Mouse (Mus musculus): Measurements from ENCODE around the gene Il2rb. TPM values are rescaled to one million over a fixed set of nuclear protein-coding genes. Genes with fewer than 3 reads are reported as not detected.

Il2rb gene
- total and polyA plus RNA-seq, 3 experiments, result 0.04 TPM; not detected in 2

GRCm38 (mm10) chr15:78544041-78544440 lies 49.0 kb upstream of the Il2rb start:
- TF ChIP-seq MXI1 (IDR thresholded peaks at IDR 0.05; ENCODE audit: low read depth, low read length) (no peak), MYB (IDR thresholded peaks at IDR 0.05; ENCODE audit: low read depth, low read length) (no peak), NELFE (IDR thresholded peaks at IDR 0.05; ENCODE audit: low read depth, low read length) (no peak), CHD1 (IDR thresholded peaks at IDR 0.05; ENCODE audit: low read depth, low read length) (no peak), MYC (IDR thresholded peaks at IDR 0.05; ENCODE audit: low read depth, low read length) (no peak), MAX (IDR thresholded peaks at IDR 0.05; ENCODE audit: low read length) (no peak), ETS1 (IDR thresholded peaks at IDR 0.05; ENCODE audit: low read depth, low read length) (no peak), POLR2AphosphoS5 (IDR thresholded peaks at IDR 0.05; ENCODE audit: borderline replicate concordance, low read depth, low read length) (no peak), RCOR1 (IDR thresholded peaks at IDR 0.05; ENCODE audit: low read depth, low read length) (no peak), CHD2 (IDR thresholded peaks at IDR 0.05; ENCODE audit: low read length) (no peak), MAFK (IDR thresholded peaks at IDR 0.05; ENCODE audit: borderline replicate concordance, low read depth, low read length) (no peak), GATA1 (IDR thresholded peaks at IDR 0.05; ENCODE audit: low read depth, low read length) (no peak), SMC3 (IDR thresholded peaks at IDR 0.05; ENCODE audit: low read depth, low read length) (no peak), NRF1 (IDR thresholded peaks at IDR 0.05; ENCODE audit: insufficient read depth, low read depth, low read length, poor library complexity, severe bottlenecking) (no peak)
- DNase-seq (ENCODE audit: low read depth, low spot score), result no peak
- H3K27me3 ChIP-seq (ENCODE audit: control insufficient read depth in 1 of 2, insufficient read depth in 2 of 2, low read length in 2 of 2), result peaks cover 0 to 3% of the 10 kb centered on the region in 2 experiments; a peak in 3 of 4 replicates

GRCm38 (mm10) chr15:78542767-78543303 lies 47.8 kb upstream of the Il2rb start:
- no peaks in the 10 kb centered on the region for H3K79me2 ChIP-seq (ENCODE audit: control insufficient read depth, insufficient read depth, low read length, poor library complexity)
- H3K27me3 ChIP-seq (ENCODE audit: control insufficient read depth in 1 of 2, insufficient read depth in 2 of 2, low read length in 2 of 2), result peaks cover 0 to 3% of the 10 kb centered on the region in 2 experiments; a peak in 3 of 4 replicates
- TF ChIP-seq MAX (IDR thresholded peaks at IDR 0.05; ENCODE audit: low read length) (no peak), CHD1 (IDR thresholded peaks at IDR 0.05; ENCODE audit: low read depth, low read length) (no peak), MAZ (IDR thresholded peaks at IDR 0.05; ENCODE audit: low read depth, low read length) (no peak)
- H3K9ac ChIP-seq (ENCODE audit: control insufficient read depth, low read depth, low read length, poor library complexity, severe bottlenecking), result no peak overlapping the region
- 0 out of 4 replicates have a peak, but pooled peaks cover 0 to under 1% of the 10 kb centered on the region in 2 experiments for H3K4me1 ChIP-seq (ENCODE audit: control insufficient read depth in 1 of 2, insufficient read depth in 2 of 2, low read length in 2 of 2)
- no peak overlapping the region for H3K27ac ChIP-seq (ENCODE audit: control insufficient read depth, low read depth, low read length)
- DNase-seq (ENCODE audit: low read depth, low spot score), result no peak
- H3K4me3 ChIP-seq (ENCODE audit: control insufficient read depth in 1 of 2, insufficient read depth in 1 of 2, low read depth in 2 of 2, low read length in 2 of 2), result no peak overlapping the region
- H3K36me3 ChIP-seq (ENCODE audit: control insufficient read depth in 1 of 2, insufficient read depth in 2 of 2, low read length in 2 of 2), result no peaks in the 10 kb centered on the region
- H3K9me3 ChIP-seq (replicated peaks; ENCODE audit: insufficient read depth, low read length), result no peaks in the 10 kb centered on the region

More at GRCm38 (mm10) chr15:78544041-78544440, 49.0 kb upstream of the Il2rb start:
- Histone ChIP-seq H3K9me3 (replicated peaks; ENCODE audit: insufficient read depth, low read length) (no peaks in the 10 kb centered on the region), H3K4me1 (ENCODE audit: control insufficient read depth in 1 of 2, insufficient read depth in 2 of 2, low read length in 2 of 2) (peaks cover 0 to 7% of the 10 kb centered on the region in 2 experiments; a peak in 1 of 4 replicates), H3K27ac (ENCODE audit: control insufficient read depth, low read depth, low read length) (no peak overlapping the region), H3K79me2 (ENCODE audit: control insufficient read depth, insufficient read depth, low read length, poor library complexity) (no peaks in the 10 kb centered on the region), H3K4me3 (ENCODE audit: control insufficient read depth in 1 of 2, insufficient read depth in 1 of 2, low read depth in 2 of 2, low read length in 2 of 2) (no peak overlapping the region), H3K36me3 (ENCODE audit: control insufficient read depth in 1 of 2, insufficient read depth in 2 of 2, low read length in 2 of 2) (no peaks in the 10 kb centered on the region), H3K9ac (ENCODE audit: control insufficient read depth, low read depth, low read length, poor library complexity, severe bottlenecking) (no peak overlapping the region)

Data from MEL (cell line).